Mouse (Mus musculus) frontal cortex, adult (tissue): ENCODE measurements around the gene Fgf16.

Experiments used
- ATAC-seq: cut with Nextera tagmentation; 2 replicates; pipeline ENCODE4 v1.9.2; 2017; ENCODE audit warnings: mild to moderate bottlenecking, moderate library complexity, mixed read lengths; ENCODE audit not compliant: low TSS enrichment

The Fgf16 gene

GRCm38 (mm10) chrX:105764162-105765004 is at the start of gene Fgf16:
TSS of gene Fgf16 (plus strand) at chrX:105764279.
- ATAC-seq = 0 out of 2 replicates have a peak, but pooled peaks have one; percentile 20

- no peak for ATAC-seq
Observed at GRCm38 (mm10) chrX:105714740-105715139, 49.3 kb upstream of the Fgf16 start.

GRCm38 (mm10) chrX:105715789-105716321 is 48.2 kb upstream of the Fgf16 start:
- no peak for ATAC-seq

GRCm38 (mm10) chrX:105718388-105718787 is 45.7 kb upstream of the Fgf16 start:
- ATAC-seq = no peak

GRCm38 (mm10) chrX:105718943-105719342 is 45.1 kb upstream of the Fgf16 start:
- ATAC-seq = peak; percentile 83

GRCm38 (mm10) chrX:105724174-105724573 is 39.9 kb upstream of the Fgf16 start:
- ATAC-seq = no peak

- no peak for ATAC-seq
Observed at GRCm38 (mm10) chrX:105762847-105763527, 1.1 kb upstream of the Fgf16 start.

- ATAC-seq = no peak
Observed at GRCm38 (mm10) chrX:105763612-105764011, 467 bp upstream of the Fgf16 start.

GRCm38 (mm10) chrX:105765005-105765706 is 1.1 kb downstream of the Fgf16 start:
- ATAC-seq = no peak

GRCm38 (mm10) chrX:105766013-105766412 is 1.9 kb downstream of the Fgf16 start:
- ATAC-seq = no peak

GRCm38 (mm10) chrX:105767177-105767764 is 3.2 kb downstream of the Fgf16 start:
- no peak for ATAC-seq

GRCm38 (mm10) chrX:105767932-105768331 is 3.9 kb downstream of the Fgf16 start:
- ATAC-seq = no peak

- no peak for ATAC-seq
Observed at GRCm38 (mm10) chrX:105773281-105773680, 9.2 kb downstream of the Fgf16 start.

GRCm38 (mm10) chrX:105794806-105795403 is 30.8 kb downstream of the Fgf16 start:
- ATAC-seq = no peak

GRCm38 (mm10) chrX:105824462-105824861 is 60.4 kb downstream of the Fgf16 start:
- ATAC-seq = no peak
